Mouse (Mus musculus) spleen, postnatal 36 days (tissue): ENCODE results near the gene Olfr193.
"Not testable (repeated sequence)": the region's sequence is repeated elsewhere in the genome, so short reads cannot be mapped to it uniquely, and the experiment has no call there.

Experiments used
- DNase-seq, 2 experiments: peaks; one replicate each; pipeline ENCODE4 v3.0.0; 2022; ENCODE audit warnings: low spot score in 2 of 2, mixed read lengths in 1 of 2

The Olfr193 gene

DNA sequence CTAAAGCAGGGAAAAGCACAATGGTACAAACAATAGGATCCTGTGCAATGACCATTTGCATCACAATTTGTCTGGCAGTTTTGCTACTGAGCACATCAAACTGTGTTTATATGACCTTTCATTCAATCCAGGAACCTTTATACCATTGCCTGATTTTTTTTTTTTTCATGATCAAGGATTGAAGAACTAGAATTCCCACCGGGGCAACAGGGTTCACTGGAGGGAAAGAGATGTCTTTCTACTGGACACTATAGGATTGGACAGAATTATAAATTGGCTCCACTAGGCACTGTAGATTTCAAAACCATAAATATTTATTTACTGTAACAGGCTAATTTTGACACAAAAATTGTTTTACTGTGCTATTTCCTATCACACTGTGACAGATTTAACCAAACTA is at the start of gene Olfr193:
Olfr193 (minus strand) TSS at position 101 of the 400 bp plus-strand sequence.
- no peak for DNase-seq

DNA sequence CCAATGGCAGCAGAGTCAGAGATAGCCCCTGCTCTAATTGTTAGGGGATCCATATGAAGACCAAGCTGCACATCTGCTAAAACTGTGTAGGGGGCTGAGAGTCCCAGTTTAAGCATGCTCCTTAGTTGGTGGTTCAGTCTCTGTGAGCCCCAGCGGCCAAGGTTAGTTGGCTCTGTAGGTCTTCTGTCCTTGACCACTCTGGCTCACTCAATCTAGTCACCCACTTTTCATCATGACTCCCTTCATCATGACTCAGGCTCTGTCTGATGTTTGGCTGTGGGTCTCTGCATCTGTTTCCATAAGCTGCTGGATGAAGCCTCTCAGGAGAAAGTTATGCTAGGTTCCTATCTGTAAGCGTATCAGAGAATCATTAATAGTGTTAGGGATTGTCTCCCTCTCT is 40.3 kb upstream of the Olfr193 start:
- DNase-seq, result no peak

GRCm38 (mm10) chr16:59146746-59147145 is 35.1 kb upstream of the Olfr193 start, which contains the start of gene Olfr195:
Gene Olfr195 (plus strand): TSS chr16:59147046.
- DNase-seq, result no peak

DNA sequence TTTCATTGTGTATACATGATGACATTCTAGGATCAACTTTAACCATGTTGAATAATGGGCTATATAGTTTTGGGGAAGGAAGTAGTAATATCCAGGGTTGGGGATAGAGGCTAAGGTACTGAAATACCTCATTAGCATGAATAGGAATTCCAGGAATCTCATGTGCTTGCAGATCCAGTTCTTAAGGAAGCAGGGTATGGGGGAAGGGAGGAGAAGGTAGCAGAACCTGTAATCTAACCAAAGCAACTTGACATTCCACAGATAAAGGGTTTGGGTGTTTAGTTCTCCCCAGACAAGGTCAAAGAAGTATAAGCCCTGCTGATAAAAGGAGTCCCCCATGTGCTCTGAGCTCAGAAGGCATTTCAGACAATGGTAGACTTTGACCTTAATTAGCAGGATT is 29.4 kb upstream of the Olfr193 start:
- no peak for DNase-seq

GRCm38 (mm10) chr16:59130740-59131139 is 19.1 kb upstream of the Olfr193 start:
- no peak for DNase-seq

- no peak for DNase-seq
These were observed 9.3 kb upstream of the Olfr193 start, which contains the start of gene Olfr194 for GRCm38 (mm10) chr16:59120969-59121368. Gene Olfr194 (minus strand): TSS chr16:59121069.

DNA sequence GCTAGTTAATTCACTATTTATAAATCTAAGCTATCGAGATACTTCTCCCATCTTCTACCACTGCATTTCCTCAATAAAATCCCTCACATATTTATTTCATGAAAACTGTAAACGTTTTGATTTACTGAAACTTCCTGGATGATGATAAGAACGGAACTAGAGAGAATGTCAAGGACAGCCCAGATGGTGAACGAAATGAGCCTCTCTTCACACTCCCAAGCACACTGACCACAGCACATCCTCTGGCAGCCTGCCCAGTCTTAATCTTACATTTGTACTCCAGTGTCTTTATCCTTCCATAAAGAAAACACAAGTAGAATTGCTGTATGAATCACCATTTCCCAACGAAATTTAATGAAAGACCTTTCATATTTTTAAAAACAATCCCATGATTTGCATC is 3.2 kb downstream of the Olfr193 start:
- DNase-seq, result not testable (repeated sequence)

DNA sequence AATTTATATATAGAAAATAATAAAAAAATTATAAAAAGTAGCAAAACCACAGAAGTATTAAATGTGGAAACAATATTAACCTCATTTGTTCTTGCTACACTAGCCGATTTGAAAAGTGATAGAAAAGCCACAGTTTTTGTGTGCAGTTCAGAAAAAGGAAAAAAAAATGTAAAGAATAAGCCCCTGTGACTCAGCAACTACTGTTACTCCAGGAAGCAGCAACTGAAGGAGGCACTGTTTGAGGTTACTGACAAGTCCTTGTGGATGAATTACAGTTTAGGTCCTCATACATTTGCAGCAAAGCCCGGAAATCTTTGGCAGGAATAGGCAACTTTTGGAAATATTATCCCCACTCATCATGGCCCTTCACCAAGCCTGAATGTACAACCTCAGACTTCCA is 6.4 kb downstream of the Olfr193 start:
- no peak for DNase-seq

DNA sequence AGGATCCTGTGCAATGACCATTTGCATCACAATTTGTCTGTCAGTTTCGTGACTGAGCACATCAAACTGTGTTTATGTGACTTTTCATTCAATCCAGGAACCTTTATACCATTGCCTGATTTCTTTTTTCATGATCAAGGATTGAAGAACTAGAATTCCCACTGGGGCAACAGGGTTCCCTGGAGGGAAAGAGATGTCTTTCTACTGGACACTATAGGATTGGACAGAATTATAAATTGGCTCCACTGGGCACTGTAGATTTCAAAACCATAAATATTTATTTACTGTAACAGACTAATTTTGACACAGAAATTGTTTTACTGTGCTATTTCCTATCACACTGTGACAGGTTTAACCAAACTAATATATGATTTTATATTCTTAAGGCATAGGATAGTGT is 22.0 kb downstream of the Olfr193 start, which contains the start of gene Olfr191:
Olfr191 (minus strand) TSS at position 101 of the 400 bp plus-strand sequence.
- not testable (repeated sequence) for DNase-seq

- not testable (repeated sequence) for DNase-seq
These were observed 30.6 kb downstream of the Olfr193 start for GRCm38 (mm10) chr16:59081113-59081512.

DNA sequence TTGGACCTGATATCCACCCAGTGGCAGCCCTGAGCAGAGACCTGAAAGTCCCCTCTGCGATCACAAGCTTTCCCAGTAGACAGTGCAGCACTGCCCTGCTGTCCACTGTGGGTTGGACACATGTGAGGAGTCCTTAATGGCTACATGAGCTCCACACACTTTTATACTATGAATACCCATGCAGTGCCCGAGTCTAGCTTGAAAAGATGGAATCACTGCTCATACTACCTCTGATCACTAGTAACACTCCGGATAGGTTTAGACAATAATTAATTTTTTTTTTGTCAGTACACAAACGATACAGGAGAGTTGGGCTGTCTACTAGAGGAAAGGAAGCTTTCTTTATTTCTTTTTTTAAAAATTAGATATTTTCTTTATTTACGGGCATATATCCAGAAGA is 33.8 kb downstream of the Olfr193 start, which contains the start of gene Olfr190:
Olfr190 (minus strand) TSS at position 101 of the 400 bp plus-strand sequence.
- DNase-seq, result no peak

- DNase-seq, result no peak
These were observed 38.2 kb downstream of the Olfr193 start for GRCm38 (mm10) chr16:59073520-59073919.

DNA sequence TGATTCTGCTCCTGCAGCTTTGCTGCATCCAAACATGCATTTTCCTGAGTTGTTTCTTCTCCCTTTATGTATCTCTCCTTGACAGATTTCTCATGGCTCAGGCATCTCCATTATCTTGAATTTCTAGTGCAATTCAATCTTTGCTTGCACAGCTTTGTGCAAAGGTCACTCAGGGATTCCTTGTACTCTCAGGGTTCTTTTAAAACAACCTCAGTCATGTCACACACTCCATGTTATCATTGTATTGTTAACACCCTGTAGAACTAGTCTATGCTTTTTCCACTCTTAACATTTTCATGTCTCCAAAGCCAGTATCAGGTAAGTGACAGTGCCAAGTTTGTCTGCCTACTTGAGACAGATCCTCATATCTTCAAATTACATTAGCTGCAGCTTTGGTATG is 39.9 kb downstream of the Olfr193 start:
- DNase-seq, result no peak

- not testable (repeated sequence) for DNase-seq
These were observed 49.3 kb downstream of the Olfr193 start for GRCm38 (mm10) chr16:59062411-59062810.
